Mouse (Mus musculus): ENCODE data around the gene Xrcc4. TPM values are rescaled to one million over a fixed set of nuclear protein-coding genes. Genes with fewer than 3 reads are reported as not detected.
"Not testable (repeated sequence)": the region's sequence is repeated elsewhere in the genome, so short reads cannot be mapped to it uniquely, and the experiment has no call there.

Xrcc4 gene
- 10.9 and 12.2 TPM in 2 replicates for polyA plus RNA-seq (2015; fragmentation: Nextera tagmentation; extraction: Ambion mirVana)

GRCm38 (mm10) chr13:90088962-90089824 is at the start of gene Xrcc4, which contains the start of gene Tmem167:
Gene Xrcc4 (minus strand): TSS chr13:90089608.
Gene Tmem167 (plus strand): TSS chr13:90089123.
- Histone ChIP-seq H3K4me1 (ENCODE audit: control insufficient read depth, insufficient read depth, low read length) (peaks cover 2% of the 10 kb centered on the region; the same call in 1 of the 2 replicates), H3K27ac (ENCODE audit: low read length) (peak within 1 kb of the TSS; percentile 92), H3K36me3 (ENCODE audit: control insufficient read depth, insufficient read depth, low read length) (no peaks in the 10 kb centered on the region), H3K4me2 (ENCODE audit: low read depth, low read length) (peak within 1 kb of the TSS; percentile 96), H3K4me3 (replicated peaks; ENCODE audit: low read length) (peak within 1 kb of the TSS; percentile 92), H3K9me3 (replicated peaks; ENCODE audit: control insufficient read depth, low read length) (no peaks in the 10 kb centered on the region), H3K9ac (ENCODE audit: low read length) (peak within 1 kb of the TSS; percentile 87), H3K27me3 (ENCODE audit: control insufficient read depth, insufficient read depth, low read length) (no peaks in the 10 kb centered on the region)
- ATAC-seq (ENCODE audit: insufficient read depth, low FRiP score), result peak; percentile 100
- 3% methylated on average over 41 of the region's 41 CpGs for WGBS

GRCm38 (mm10) chr13:90136156-90136910 is 46.9 kb upstream of the Xrcc4 start:
- Histone ChIP-seq H3K36me3 (ENCODE audit: control insufficient read depth, insufficient read depth, low read length) (no peaks in the 10 kb centered on the region), H3K4me3 (replicated peaks; ENCODE audit: low read length) (no peak overlapping the region), H3K9me3 (replicated peaks; ENCODE audit: control insufficient read depth, low read length) (no peaks in the 10 kb centered on the region), H3K4me1 (ENCODE audit: control insufficient read depth, insufficient read depth, low read length) (no peaks in the 10 kb centered on the region), H3K27me3 (ENCODE audit: control insufficient read depth, insufficient read depth, low read length) (no peaks in the 10 kb centered on the region), H3K4me2 (ENCODE audit: low read depth, low read length) (no peak overlapping the region), H3K27ac (ENCODE audit: low read length) (no peak overlapping the region), H3K9ac (ENCODE audit: low read length) (no peak overlapping the region)
- no peak for ATAC-seq (ENCODE audit: insufficient read depth, low FRiP score)
- WGBS, result 75% methylated on average over 3 of the region's 3 CpGs

GRCm38 (mm10) chr13:90111681-90112080 is 22.3 kb upstream of the Xrcc4 start:
- no peak for ATAC-seq (ENCODE audit: insufficient read depth, low FRiP score)
- 45% methylated on average over 1 of the region's 1 CpGs for WGBS
- Histone ChIP-seq H3K27ac (ENCODE audit: low read length) (no peak overlapping the region), H3K9me3 (replicated peaks; ENCODE audit: control insufficient read depth, low read length) (no peaks in the 10 kb centered on the region), H3K36me3 (ENCODE audit: control insufficient read depth, insufficient read depth, low read length) (no peaks in the 10 kb centered on the region), H3K9ac (ENCODE audit: low read length) (no peak overlapping the region), H3K4me2 (ENCODE audit: low read depth, low read length) (no peak overlapping the region), H3K4me3 (replicated peaks; ENCODE audit: low read length) (no peak overlapping the region), H3K4me1 (ENCODE audit: control insufficient read depth, insufficient read depth, low read length) (no peaks in the 10 kb centered on the region), H3K27me3 (ENCODE audit: control insufficient read depth, insufficient read depth, low read length) (no peaks in the 10 kb centered on the region)

GRCm38 (mm10) chr13:90108746-90109145 is 19.3 kb upstream of the Xrcc4 start:
- not testable (repeated sequence) for H3K4me2 ChIP-seq (ENCODE audit: low read depth, low read length); H3K27ac ChIP-seq (ENCODE audit: low read length); H3K27me3 ChIP-seq (ENCODE audit: control insufficient read depth, insufficient read depth, low read length); H3K4me3 ChIP-seq (replicated peaks; ENCODE audit: low read length); H3K9ac ChIP-seq (ENCODE audit: low read length); H3K9me3 ChIP-seq (replicated peaks; ENCODE audit: control insufficient read depth, low read length); H3K36me3 ChIP-seq (ENCODE audit: control insufficient read depth, insufficient read depth, low read length); H3K4me1 ChIP-seq (ENCODE audit: control insufficient read depth, insufficient read depth, low read length); ATAC-seq (ENCODE audit: insufficient read depth, low FRiP score)
- WGBS, result 83% methylated on average over 5 of the region's 5 CpGs

GRCm38 (mm10) chr13:90106139-90106538 is 16.7 kb upstream of the Xrcc4 start:
- no peak overlapping the region for H3K27ac ChIP-seq (ENCODE audit: low read length)
- no peak overlapping the region for H3K4me3 ChIP-seq (replicated peaks; ENCODE audit: low read length)
- H3K9me3 ChIP-seq (replicated peaks; ENCODE audit: control insufficient read depth, low read length), result no peaks in the 10 kb centered on the region
- no peak overlapping the region for H3K4me2 ChIP-seq (ENCODE audit: low read depth, low read length)
- 87% methylated on average over 7 of the region's 7 CpGs for WGBS
- H3K4me1 ChIP-seq (ENCODE audit: control insufficient read depth, insufficient read depth, low read length), result no peaks in the 10 kb centered on the region
- peaks cover 12% of the 10 kb centered on the region; the same call in 1 of the 2 replicates for H3K36me3 ChIP-seq (ENCODE audit: control insufficient read depth, insufficient read depth, low read length)
- no peak overlapping the region for H3K9ac ChIP-seq (ENCODE audit: low read length)
- ATAC-seq (ENCODE audit: insufficient read depth, low FRiP score), result no peak
- H3K27me3 ChIP-seq (ENCODE audit: control insufficient read depth, insufficient read depth, low read length), result no peaks in the 10 kb centered on the region

- Histone ChIP-seq H3K36me3 (ENCODE audit: control insufficient read depth, insufficient read depth, low read length) (peaks cover 12% of the 10 kb centered on the region; the same call in 1 of the 2 replicates), H3K4me3 (replicated peaks; ENCODE audit: low read length) (no peak overlapping the region), H3K4me2 (ENCODE audit: low read depth, low read length) (no peak overlapping the region), H3K9me3 (replicated peaks; ENCODE audit: control insufficient read depth, low read length) (no peaks in the 10 kb centered on the region), H3K9ac (ENCODE audit: low read length) (no peak overlapping the region), H3K27ac (ENCODE audit: low read length) (no peak overlapping the region), H3K27me3 (ENCODE audit: control insufficient read depth, insufficient read depth, low read length) (no peaks in the 10 kb centered on the region), H3K4me1 (ENCODE audit: control insufficient read depth, insufficient read depth, low read length) (no peaks in the 10 kb centered on the region)
- ATAC-seq (ENCODE audit: insufficient read depth, low FRiP score), result no peak
These were observed 12.1 kb upstream of the Xrcc4 start for GRCm38 (mm10) chr13:90101514-90101913.

- peak overlapping the region; percentile 79 for H3K27ac ChIP-seq (ENCODE audit: low read length)
- H3K4me1 ChIP-seq (ENCODE audit: control insufficient read depth, insufficient read depth, low read length), result peaks cover 2% of the 10 kb centered on the region; the same call in 1 of the 2 replicates
- ATAC-seq (ENCODE audit: insufficient read depth, low FRiP score), result peak; percentile 65
- H3K9me3 ChIP-seq (replicated peaks; ENCODE audit: control insufficient read depth, low read length), result no peaks in the 10 kb centered on the region
- 0% methylated on average over 27 of the region's 27 CpGs for WGBS
- peak overlapping the region; percentile 69 for H3K4me2 ChIP-seq (ENCODE audit: low read depth, low read length)
- peak overlapping the region; percentile 87 for H3K9ac ChIP-seq (ENCODE audit: low read length)
- H3K4me3 ChIP-seq (replicated peaks; ENCODE audit: low read length), result peak overlapping the region; percentile 92
- no peaks in the 10 kb centered on the region for H3K36me3 ChIP-seq (ENCODE audit: control insufficient read depth, insufficient read depth, low read length)
- no peaks in the 10 kb centered on the region for H3K27me3 ChIP-seq (ENCODE audit: control insufficient read depth, insufficient read depth, low read length)
These were observed 396 bp upstream of the Xrcc4 start for GRCm38 (mm10) chr13:90089825-90090183.

- Histone ChIP-seq H3K4me3 (replicated peaks; ENCODE audit: low read length) (no peak overlapping the region), H3K4me2 (ENCODE audit: low read depth, low read length) (no peak overlapping the region), H3K9me3 (replicated peaks; ENCODE audit: control insufficient read depth, low read length) (no peaks in the 10 kb centered on the region), H3K4me1 (ENCODE audit: control insufficient read depth, insufficient read depth, low read length) (no peaks in the 10 kb centered on the region), H3K36me3 (ENCODE audit: control insufficient read depth, insufficient read depth, low read length) (no peaks in the 10 kb centered on the region), H3K27me3 (ENCODE audit: control insufficient read depth, insufficient read depth, low read length) (no peaks in the 10 kb centered on the region), H3K9ac (ENCODE audit: low read length) (no peak overlapping the region), H3K27ac (ENCODE audit: low read length) (no peak overlapping the region)
- ATAC-seq (ENCODE audit: insufficient read depth, low FRiP score), result no peak
- 83% methylated on average over 1 of the region's 1 CpGs for WGBS
These were observed 27.5 kb downstream of the Xrcc4 start for GRCm38 (mm10) chr13:90061877-90062276.

GRCm38 (mm10) chr13:90052408-90052807 is 37.0 kb downstream of the Xrcc4 start:
- Histone ChIP-seq H3K27ac (ENCODE audit: low read length) (no peak overlapping the region), H3K4me3 (replicated peaks; ENCODE audit: low read length) (no peak overlapping the region), H3K9ac (ENCODE audit: low read length) (no peak overlapping the region), H3K36me3 (ENCODE audit: control insufficient read depth, insufficient read depth, low read length) (no peaks in the 10 kb centered on the region), H3K4me2 (ENCODE audit: low read depth, low read length) (no peak overlapping the region), H3K9me3 (replicated peaks; ENCODE audit: control insufficient read depth, low read length) (no peaks in the 10 kb centered on the region), H3K4me1 (ENCODE audit: control insufficient read depth, insufficient read depth, low read length) (no peaks in the 10 kb centered on the region), H3K27me3 (ENCODE audit: control insufficient read depth, insufficient read depth, low read length) (no peaks in the 10 kb centered on the region)
- ATAC-seq (ENCODE audit: insufficient read depth, low FRiP score), result no peak
- WGBS, result 73% methylated on average over 3 of the region's 3 CpGs
